Mouse (Mus musculus): Measurements from ENCODE around the gene 1700034J05Rik.

The 1700034J05Rik gene

DNA sequence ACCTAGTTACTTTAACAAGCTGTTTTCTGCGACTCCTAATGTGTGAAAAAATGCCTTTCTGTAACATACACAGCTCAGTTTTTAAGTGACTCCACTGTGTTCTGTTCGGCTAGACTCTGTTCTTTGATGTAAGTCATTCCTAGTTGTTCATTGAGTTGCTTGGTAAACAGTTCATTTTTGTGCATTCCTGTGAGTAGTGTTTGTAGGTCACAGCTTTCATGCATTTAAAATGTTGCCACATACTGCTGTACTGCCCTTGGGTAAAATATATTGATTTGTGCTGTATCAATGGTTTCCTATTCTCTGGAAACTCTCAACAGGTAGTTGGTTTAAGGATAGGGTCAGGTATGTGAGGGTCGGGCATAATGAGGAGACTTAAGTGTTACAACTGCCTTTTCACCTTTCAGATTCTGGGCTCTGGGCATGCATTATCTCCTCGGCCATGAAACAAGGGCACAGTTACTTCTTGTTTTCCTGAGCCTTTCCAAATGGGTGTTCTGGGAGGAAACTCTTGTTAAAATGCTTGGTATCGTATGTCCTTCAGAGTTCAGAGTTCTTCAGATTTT, 27.7 kb downstream of the 1700034J05Rik start:
- no peak for DNase-seq (ENCODE audit: low read depth, low spot score)

DNA sequence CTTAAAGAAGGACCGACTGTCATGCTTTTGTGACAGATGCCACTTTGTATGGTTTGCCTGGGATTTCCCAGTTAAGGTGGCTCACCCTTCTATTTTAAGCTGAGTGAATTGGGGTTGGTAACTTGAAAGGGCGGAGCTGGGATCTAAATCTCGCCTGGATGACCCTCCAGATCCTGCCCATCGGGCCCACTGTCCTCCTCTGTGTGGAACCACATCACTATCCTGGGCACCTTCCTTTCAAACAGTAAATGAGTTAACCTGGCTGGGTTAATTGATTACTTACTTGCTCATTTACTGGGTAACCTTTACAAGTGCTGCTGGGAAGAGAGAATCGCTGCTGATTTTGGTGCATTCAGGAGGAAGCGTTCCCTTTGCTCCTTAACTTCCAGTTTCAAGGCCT, 35.9 kb downstream of the 1700034J05Rik start:
- no peak for DNase-seq (ENCODE audit: low read depth, low spot score)

DNA sequence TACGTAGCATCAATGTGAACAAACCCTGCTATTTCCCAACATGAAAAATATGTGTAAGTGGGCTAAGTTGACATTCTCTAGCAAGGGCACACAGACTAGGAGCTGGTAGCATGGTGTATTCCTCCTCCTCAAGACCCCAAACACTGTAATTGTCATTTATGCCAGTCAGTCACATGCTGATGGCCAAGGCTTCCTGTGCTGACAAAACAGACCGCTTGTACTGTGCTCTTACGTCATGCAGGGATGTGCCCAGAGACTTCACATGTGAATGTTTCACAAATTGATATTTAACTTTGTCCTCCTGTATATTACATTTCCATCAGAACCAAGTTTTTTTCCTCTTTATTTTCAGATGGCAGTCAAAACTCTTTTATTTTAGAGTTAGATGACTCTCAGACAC, 36.8 kb downstream of the 1700034J05Rik start:
- no peak for DNase-seq (ENCODE audit: low read depth, low spot score)

DNA sequence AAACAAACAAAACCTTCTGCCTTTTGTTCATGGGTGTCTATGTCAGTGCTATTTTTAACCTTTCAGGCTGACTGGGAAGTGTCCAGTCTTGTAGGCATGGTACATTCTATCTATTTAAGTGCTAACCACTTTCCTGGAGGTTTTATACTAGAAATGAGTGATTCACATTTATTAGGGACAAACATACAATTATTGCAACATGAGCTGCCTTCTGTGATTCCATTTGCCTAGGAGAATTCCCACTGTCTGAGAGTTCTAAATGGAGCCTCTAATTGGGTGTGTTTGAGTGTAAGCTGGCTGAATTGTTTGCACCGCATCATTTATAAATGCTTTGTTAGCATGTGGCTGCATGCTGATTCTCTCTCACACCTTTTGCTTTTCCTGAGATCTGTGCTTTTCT, 38.4 kb downstream of the 1700034J05Rik start:
- DNase-seq (ENCODE audit: low read depth, low spot score) = no peak

DNA sequence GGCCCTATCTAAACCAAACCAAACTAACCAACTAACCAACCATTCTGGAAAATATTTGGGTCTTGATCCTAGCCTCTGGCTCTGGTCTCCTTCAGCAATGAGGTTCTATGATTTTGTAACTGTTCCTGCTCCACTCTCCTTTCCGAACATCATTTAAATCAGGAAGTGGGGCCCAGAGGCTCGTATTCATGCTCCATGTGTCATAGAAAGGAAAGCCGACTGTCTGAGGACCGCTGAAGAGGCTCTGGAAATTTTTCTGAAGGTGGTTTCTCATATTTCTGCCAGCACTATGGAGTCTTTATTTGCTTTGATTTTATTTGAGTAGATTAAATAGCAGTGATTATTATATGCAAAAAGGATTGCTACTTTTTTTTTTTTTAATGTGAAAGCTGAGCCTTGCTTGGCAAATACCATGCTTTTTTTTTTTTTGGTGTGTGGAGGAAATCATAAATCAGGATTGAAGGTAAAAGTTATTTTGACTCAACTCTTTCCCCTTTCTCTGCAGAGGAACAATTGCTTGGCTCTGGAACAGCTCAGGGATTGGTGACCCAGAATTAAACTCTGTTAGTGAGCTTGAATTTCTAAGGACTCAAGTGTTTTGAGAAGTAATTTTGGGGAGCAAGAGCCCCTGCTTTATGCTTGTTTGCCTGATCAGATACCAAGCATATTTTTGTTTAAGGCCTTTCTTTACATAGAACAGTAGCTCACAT, 40.6 kb downstream of the 1700034J05Rik start:
- no peak for DNase-seq (ENCODE audit: low read depth, low spot score)

DNA sequence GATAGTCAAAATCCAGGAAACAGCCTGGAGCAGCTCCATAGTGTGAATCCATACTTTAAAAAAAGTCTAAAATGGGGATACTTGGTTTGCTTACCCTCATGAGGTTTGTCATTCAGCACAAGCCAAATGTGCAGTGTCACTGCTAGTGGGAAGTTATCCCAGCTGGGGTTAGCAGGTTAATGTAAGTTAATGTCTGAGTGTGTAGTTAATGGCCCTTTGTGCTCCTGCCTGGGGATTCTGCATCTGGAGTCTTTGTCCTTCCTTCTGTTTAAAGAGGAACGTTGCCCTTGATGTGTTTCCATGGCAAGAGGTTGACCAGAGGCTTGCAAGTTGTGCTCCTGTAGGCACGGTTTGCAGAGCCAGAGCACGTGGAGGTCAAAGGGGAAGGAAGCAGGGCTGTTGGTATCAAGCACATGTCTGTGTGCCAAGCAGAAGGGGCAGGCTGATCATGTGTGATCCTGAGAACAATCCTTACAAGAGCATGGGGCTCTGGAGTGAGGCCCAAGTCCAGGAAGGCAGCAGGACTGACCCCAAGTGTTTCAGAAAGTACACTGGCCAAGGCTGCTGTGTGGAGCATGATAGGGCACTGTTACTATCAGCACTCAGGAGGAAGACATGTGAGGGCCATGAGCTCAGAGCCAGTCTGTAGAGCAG, 41.3 kb downstream of the 1700034J05Rik start:
- DNase-seq (ENCODE audit: low read depth, low spot score) = no peak

DNA sequence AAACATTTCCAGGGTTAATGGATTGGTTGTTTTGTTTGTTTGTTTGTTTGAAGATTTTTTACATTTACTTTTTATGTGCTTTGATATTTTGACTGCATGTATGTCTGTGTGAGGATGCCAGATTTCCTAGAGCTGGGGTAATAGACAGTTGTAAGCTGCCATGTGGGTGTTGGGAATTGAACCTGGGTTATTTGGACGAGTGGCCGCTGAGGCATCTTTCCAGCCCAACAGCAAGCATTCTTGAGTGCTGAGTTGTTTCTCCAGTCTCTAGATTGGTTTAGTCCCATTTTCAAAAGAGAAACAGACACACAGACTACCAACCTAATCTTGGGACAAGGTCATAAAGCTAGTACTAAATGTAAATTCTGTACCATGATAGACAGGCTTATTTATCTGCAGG, 43.4 kb downstream of the 1700034J05Rik start:
- no peak for DNase-seq (ENCODE audit: low read depth, low spot score)

DNA sequence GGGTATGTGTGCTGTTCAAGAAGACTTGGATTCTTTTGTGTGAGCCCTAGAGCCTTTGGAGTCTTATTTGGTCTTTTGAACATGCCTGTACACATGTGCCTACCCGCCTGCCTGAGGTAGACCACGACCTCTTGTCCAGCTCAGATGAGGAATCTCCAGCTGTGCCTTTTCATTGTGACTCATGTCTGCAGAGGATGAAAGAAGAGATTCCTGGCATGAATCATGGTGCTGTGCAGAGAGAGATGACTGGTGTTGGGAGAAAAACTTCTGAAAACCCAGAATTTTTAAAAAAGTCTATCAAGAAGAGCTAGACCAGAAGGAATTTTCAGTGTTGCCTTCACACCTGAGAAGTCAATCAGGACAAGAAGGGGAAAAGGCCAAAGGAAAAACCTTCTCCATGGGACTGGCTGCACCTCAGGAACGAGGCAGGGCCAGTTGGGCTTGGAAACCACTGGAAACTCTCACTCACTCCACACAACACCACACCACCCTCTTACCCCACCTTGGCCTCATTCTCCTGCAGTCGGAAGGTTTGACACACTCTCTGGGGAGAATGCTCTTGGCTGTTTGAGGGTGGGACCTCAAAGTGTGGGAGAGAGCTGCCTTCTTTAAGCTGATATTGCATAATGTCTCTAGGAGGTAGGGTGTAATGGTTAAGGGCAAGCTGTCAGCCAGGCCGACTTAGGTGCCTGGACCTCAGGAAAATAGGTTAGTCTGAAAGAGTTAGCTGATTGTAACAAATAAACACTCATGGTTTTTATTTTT, 44.3 kb downstream of the 1700034J05Rik start:
- no peak for DNase-seq (ENCODE audit: low read depth, low spot score)

DNA sequence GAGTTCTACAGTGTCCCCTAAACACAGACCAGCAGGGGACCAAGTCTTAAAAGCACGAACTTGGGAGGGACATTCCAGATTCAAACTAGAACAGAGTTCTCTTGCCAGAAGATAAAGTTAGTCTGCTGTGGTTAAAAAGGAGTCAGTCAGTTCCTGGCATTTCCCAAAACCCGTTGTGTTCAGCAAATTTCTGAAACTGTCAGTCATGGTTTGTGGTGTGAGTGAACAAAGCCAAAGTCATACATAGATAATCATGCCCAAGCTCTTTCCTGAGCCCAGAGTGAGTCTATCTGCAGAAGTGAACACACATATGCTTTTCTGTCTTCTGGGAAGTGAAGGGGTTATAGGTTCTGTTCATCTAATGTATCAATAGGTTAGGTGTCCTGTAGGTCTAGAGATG, 45.4 kb downstream of the 1700034J05Rik start:
- DNase-seq (ENCODE audit: low read depth, low spot score) = no peak

DNA sequence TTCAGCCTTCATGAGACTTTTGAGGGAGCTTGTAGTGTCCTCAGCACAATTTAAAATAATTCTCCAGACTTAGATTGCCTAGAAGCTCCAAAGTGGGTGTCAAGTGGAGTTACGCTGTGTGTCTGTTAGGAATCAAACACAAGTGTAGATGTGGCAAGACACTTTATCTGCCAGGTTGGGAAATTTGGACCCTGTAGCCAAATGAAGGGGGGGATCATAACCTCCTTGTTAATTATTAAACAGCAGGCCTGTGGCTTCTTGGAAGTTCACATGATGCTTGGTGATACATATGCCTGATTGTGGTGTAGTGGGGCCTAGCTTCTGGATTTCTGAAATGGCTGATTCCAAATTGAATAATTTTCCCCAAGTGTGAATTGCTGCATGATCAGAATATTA, 46.4 kb downstream of the 1700034J05Rik start:
- no peak for DNase-seq (ENCODE audit: low read depth, low spot score)

DNA sequence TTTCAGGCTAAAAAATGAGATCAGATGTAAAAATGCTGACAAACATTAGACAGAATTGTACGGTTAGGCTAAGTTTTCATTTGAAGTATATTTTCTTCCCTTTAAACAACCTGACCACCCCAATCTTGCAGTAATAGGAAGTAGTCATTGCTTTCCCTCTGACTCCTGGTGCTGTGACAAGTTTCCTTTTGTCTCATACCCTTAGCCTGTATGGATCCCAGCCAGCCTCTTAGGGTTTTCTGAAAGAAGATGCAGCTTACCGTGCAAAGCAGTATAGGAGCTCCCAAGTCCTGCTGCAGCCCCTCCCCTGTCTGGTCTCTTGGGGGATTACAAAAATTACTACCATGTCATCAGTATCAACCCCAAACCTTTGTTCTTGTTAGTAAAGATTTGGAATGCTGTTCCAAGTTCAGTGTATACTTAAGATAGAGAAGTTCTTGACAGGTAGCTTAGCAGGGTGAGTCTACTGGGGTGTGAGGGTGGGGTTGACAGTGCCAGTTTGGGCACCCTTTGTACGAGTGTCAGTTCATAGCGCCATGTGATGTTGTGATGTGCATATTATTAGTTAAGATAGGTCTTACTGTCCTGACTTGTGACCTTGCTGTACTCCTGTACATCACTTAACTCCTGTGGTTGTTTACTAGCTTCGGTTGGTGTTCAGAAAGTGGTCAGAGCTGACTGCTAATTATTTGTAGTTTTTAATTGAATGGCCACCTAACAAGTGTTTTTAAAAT, 47.0 kb downstream of the 1700034J05Rik start:
- no peak for DNase-seq (ENCODE audit: low read depth, low spot score)

DNA sequence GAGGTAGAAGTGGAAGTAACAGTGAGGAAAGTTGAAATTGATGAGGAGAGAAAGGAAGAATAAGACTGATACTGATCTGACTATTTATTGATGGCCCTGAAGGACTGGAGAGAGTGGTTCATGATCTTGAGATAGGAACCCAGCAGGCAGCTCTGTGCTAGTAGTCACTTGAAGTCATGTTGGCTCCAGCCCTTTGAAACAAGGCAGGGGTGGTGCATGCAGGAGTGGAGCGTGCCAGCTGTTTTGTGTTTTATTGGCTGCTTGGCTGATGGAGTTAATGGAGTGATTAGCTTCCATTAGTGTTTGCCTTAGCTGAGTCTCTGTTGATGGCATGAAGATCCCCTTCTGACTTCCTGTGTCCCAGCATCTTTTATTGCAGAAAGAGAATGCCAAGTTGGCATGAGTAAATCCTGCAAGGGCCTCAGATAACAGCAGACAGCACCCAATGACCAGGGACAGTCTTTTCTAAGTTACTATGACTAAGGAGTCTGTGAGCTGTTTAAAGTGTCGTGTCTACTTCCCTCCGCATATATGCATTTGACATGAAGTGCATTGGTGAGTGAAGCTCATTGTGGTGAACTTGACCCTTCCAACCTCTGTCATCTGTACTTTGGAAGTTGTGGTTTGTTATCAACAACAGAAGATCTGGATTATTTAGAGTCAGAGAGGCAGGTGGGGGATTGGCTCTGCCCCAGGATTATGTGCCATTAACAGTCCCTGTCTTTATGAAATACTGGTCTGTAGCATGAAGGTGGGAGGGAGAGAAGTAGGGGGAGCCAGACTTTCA, 48.0 kb downstream of the 1700034J05Rik start:
- DNase-seq (ENCODE audit: low read depth, low spot score) = no peak

DNA sequence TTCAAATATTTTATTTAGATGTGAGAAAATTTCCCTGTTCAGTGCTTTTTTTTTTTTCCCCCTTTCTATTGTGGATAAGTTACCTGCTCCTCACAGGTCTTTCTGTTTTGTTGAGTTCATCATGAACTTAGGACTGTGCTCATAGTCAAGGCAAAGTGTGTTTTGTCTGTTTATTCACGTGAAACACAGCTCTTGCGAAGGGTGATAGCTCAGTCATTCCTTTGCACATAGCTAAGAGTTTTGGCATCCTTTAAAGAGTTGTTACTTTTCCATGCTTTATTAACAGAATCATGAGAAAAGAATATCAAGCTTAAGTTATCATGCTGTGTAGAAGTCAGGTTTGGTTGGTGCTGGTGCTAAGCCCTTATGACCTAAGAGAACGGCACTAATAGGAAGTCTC, 49.5 kb downstream of the 1700034J05Rik start:
- no peak for DNase-seq (ENCODE audit: low read depth, low spot score)

DNA sequence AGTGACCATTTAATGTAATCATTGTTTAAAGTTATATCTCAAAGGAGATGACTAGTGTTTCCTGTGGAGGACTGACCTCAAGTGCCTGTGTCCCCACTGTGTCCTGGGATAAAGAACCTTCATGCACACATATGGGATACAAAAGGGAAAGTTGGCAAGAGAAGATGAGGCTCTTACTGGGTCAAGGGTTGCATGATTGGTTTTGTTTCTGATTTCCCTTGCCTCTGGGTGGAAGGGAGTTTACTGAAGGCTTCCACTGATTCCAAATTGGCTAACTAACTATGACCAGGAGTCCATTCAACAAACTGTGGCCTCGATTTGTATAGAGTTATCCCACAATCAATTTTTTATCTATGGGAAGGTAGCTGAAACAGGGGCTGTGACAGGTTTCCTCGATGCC, 50.6 kb downstream of the 1700034J05Rik start:
- DNase-seq (ENCODE audit: low read depth, low spot score) = no peak

DNA sequence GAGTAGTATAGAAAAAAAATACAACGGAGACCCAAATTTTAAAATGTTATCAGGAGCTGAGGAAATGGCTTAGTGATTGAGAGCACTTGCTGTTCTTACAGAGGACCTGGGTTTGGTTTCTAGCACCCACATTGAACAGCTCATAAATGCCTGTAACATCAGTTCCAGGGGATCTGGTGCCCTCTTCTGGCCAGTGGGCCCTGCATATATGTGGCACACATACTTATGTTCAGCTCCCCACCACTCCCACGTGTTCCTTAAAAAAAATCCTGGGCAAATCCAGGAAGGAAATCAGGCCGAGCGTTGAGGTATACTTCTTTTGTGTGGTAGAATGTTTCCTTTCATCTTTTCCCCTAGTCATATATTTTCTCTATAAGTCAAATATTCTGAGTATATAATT, 52.3 kb downstream of the 1700034J05Rik start:
- DNase-seq (ENCODE audit: low read depth, low spot score) = no peak

Measured in A20 (cell line).